Mouse (Mus musculus) right cerebral cortex, postnatal 10 days (tissue): Measurements from ENCODE around the gene Plce1.
A peak's percentile ranks its signal among the peaks of the same experiment; 100 is the strongest.

Experiments
- DNase-seq, 2 experiments: peaks; one replicate each; pipeline ENCODE4 v3.0.0; 2021; ENCODE audit warnings: low spot score in 2 of 2

The Plce1 gene

DNA sequence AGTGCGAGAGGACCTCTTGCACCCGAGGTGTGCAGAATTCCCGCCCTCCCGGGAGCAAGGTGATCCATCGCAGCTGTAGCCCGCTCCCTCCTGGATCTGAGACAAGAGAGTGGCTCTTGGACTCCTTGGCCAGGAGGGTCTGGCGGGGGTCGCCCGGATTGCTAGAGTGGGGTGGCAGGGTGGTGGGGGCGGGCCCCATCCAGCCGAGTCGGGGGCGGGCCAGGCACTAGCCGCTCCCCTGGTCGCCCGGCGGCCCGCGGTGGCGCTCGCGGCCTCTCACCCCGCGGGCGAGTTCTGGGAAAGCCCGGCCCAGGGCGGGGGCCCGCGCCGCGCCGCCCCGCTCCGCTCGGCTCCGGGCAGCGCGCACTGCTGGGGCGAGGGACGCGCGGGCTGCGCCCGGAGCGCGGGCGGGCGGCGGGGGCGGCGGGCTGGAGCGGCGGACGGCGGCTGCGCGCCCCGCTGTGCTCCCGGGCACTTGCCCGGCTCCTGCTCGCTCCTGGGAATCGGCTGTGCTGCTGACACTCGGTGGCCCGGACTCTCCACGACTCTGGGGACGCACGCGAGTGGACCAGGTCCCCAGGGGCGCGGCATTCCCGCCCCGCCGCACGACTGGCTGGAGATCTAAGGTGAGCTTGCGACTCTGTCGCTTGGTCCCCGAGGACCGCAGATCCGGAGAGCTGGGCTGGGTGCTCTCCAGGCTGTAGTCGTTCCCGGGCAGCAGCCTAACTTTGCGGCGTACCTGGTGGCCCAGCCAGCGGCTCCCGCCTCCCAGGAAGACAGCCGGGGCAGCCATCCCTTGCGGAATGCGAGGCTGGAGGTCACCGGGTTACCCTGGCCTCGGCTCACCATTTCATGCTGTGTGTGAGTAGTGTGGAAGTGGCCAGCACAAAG is at the start of gene Plce1:
Gene Plce1, plus strand, starts transcription at position 379 of the 891 bp plus-strand sequence.
- peak in 1 of 2 experiments; percentile 43 for DNase-seq

DNA sequence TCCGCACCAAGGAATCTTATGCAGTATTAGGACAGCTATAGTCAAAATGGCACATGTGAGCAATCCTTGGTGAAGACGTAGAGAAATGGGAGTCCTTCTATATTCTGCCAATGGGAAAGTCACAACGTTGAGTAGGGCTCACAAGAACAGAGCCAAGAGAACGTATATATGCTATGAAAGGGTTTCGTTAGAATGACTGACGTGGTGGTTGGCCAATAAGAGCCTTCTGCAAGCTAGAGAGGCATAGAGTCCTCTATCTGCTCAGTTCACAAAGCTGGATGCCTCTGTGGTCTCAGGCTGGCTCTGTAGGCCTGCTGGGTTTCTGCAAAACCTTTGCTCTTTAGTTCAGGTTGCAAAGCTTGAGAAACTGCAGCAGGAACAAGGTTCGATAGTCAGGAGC is 49.6 kb upstream of the Plce1 start:
- no peak for DNase-seq

DNA sequence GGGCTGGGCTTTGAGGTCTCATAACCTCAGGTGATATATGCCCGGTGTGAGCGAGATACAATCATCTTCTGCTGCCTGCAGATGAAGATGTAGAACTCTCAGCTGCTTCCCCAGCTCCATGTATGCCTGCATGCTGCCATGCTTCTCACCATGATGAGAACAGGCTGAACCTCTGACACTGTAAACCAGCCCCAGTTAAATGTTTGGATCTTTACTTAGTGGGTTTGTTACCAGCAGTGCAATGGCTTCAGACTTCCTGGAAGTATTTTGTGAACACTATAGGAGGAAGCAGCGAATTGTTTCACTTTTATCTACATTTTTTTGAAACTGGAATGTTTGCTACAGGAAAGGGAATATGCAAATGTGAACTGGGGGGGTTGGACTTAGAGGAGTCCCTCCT is 48.9 kb upstream of the Plce1 start:
- no peak for DNase-seq

DNA sequence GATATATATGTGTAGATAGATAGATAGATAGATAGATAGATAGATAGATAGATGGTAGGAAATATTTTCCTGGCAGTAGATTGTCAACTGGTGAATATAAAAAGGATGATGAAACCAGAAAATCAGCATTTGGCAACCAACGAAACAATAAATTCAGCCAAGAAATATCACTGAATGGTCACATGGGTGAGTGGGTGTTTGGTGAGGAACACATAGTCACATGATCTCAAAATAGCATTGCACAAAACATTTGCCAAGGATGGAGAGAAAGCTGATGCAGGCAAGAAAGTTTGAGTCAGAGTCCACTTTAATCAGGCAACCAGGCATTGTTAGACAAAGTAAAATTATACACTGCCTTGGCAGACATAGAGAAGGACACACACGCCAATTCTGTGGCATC is 47.5 kb upstream of the Plce1 start:
- no peak for DNase-seq

DNA sequence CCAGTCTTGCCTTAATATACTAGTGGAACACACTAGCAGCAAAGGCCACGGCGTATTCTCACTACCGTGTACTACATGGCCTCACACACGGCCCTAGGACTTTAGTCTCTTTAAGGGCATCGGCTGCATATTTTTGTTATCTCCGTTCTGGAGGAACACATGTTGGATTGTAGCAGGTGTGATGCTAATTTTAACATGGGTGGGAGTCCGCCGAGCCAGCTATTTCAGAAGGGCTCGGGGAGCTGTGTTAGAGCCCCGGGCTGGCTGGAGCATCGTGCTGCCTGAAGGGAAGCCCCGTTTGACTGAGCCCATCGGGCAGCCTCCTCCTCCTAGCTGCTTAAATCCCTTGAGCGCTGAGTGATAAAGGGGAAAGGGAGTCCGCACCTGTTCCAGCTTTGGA is 45.7 kb upstream of the Plce1 start:
- no peak for DNase-seq

DNA sequence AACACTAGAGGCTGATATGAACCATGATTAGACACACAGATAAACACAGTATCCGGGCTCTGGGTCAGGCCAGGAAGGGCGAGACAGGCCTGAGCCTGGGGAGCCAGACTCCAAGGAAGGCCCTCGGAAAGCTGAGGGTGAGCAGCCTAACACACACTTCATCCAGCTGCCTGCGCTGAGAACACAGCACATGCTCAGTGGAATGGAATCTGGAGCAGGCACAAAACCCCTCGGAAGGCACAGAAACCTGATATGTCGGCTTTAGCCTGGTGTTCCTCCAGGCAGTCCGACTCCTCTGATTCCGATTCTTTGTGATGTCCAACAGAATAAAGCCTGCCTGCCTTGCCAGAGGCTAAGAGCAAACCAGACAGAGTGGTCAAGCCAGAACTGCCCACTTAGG is 39.0 kb upstream of the Plce1 start:
- no peak for DNase-seq

DNA sequence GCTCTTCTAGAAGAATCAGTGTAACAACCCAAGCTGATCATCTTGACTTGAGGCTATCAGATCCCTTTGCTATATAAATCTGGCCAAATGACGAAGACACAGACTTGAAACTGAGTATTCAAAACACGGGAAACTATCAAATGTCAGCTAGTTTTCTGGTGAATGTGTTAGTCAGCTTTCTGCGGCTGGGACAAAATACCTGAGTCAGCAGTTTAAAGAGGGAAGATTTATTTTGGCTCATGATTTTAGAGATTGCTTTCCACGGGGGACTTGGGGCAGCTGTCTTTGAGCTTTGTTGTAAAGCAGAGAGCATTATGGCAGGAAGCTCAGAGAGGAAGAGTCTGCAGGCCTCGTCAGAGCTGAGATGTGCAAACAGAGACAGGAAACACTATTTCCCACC is 35.2 kb upstream of the Plce1 start:
- DNase-seq = no peak

DNA sequence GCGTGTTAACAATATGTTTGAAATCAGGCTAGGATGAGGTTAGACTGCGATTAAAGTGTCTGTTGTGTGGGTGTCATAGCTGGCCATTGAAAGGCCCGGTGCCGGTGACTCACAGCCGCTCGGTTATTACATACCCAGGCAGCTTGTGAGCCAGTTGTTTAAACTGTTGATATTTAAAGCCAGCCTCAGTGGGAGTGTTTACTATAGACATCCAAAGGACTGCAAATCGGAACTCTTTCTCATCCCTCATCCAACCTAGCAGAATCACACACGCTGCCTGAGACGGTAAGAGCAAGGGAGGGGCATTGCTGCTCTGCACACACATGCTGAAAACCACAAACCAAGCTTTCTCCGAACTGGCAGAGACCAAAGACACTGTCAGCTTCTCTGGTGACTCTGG is 25.7 kb upstream of the Plce1 start:
- no peak for DNase-seq

DNA sequence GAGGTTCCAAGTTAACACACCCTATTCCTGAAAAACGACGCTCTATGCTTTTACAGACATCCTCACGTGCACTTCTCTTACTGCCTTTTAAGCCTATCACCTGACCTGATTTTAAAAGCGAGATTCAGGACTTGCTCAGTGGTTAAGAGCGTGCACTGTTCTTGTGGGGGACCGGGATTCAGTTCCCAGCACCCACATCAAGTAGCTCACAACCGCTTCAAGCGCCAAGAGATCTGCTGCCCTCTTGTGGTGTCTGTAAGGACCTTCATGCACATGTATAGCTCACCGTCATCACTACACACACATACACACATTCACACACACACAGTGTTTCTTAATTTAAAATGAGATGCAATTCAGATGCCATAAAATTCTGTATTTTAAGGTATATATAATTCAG is 21.9 kb upstream of the Plce1 start:
- no peak for DNase-seq

DNA sequence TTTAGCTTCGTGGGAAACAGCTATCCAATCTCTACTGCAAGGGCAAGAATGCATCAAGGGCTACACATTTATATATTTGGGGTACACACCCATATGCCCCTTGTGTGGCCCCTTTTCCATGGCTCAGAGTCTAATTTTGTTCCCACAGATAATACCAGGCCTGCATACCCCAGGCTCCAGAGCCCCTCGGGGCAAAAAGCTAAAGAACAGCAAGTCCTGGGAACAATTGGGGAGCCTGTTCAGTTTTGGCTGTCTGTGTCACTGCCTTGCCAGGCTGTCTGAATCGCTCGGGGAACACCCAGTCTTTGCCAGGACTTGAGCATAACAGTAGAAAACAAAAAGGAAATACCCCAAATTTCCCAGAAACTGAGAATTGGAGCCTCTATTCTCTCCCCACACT is 20.2 kb upstream of the Plce1 start:
- DNase-seq = peak; percentile 40 to 43

DNA sequence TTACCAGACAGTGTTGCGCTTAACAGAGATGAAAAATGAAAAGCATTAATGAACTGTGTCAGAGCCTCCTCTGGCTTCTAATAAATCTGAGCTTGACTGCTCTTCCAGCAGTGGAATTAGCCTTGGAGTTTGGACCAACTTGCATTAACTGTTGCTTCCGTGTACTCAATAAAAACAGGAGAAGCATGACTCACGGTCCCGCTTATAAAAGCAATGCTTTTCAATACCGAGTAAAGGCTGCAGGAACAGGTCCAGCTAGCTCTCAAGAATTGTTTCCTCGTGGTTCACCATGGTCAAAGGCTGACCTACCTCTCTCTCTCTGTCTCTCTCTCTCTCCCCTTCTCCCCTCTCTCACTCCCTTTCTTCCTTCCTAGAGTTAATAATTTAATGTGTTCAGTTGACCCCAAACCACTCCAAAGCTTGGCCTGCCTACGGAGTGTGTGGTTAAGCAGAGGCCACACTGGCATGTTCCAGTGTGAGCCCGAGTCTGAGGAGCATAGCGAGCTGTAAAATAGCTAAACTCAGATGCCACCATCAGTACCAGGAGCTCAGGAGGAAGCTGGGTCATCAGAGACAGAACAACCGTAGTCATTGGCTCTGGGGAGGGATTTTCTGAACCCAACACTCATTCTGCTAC is 10.5 kb upstream of the Plce1 start:
- DNase-seq = no peak

DNA sequence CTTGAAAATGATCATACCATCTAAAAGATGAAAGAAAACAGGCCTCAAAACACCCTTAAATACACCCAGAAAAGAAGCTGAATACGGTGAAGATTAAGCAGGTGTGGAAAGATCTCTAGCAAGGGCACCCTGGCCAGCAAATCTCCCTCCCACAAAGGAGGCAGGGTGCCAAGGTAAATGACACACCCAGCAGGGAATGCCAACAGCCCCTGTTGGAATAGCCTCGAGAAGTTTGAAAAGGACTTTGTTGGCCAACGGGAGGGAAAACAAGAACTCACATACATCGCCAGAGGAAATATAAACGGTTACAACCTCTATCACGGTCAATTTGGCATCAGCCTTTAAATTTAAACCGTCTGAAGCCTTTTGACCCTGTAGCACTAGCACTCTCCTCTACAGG is 5.5 kb upstream of the Plce1 start:
- DNase-seq = no peak

DNA sequence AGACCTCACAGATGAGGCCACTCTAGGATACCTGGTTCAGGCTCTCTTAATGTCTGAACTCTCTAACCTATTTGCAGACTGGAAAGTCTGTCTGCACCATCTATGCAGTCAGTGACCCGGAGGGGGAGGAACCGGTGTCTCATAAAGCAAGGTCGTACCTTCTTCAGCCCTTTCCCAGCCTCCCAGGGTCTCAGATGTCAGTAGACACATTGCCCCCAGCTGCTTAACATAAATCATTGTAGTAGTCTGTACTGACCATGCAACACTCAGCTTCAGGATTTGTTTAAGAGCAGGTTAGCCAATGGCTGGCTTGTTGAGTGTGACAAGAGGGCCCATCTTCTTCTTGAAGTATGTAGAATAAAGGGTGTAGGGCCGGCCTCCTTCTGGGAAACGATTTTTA is 2.6 kb upstream of the Plce1 start:
- DNase-seq = no peak

DNA sequence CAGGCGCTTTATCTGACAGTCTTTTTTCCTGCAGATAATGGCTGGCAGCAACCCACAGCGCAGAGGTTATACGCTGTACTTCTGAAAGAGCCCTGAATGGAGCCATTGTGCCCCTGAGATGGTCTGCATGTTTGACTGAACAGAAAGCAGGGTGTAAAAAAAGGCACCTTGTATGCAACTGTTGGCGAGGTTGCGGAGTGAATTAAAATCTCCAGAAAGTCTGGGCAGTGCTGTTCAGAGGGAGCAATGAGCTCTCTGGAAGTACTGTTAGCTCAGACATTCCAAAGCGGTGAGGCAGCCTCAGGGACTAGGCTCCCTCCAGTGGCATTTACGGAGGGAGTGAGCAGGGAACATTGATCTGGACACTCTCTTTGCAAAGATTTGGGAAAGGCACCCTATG is 2.0 kb upstream of the Plce1 start:
- peak; percentile 49 to 56 for DNase-seq

DNA sequence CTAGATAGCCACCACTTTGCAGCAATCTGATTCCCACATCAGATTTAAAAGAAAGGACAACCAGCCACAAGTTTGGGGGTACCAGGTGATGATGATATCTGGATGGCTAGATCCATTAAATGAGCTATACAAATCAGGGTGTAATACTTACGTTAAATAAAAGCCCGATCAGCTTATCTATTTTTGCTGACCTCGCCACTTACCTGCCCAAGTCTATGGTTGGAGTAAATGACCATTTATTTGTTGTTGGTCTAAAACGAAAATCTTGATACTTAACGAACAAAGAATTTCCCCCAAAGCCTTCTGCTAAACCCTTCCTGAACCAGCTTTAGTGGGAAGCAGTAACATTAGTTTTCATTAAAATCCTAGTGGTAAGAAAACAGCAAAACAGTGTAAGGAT is 1.4 kb upstream of the Plce1 start:
- DNase-seq = no peak

DNA sequence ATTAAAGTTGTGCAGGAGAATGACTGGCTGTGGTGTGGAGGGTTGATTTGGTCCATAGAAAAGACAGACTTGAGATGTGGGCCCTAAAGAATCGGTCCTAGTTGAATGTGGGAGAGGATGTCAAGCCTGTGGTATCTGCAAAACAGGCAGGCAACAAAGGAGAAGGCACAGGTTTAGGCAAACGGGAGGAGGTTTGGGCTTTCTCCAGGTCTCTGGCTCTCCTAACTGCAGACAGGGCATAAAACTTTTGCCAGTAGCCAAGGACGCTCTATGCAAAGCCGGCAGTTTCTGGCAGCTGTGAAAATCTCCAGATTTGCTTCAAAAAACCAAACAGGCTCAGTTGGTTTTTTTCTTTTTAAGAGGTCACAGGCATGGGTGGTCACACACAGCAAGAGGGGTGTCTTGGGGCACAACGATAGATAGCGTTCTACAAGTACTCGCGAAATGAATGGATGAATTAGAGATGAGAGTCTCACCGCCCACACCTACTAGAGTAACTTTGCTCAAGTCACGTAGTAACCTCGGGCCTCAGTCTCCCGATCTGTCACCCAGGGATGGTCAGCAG is 671 bp upstream of the Plce1 start:
- DNase-seq = no peak

DNA sequence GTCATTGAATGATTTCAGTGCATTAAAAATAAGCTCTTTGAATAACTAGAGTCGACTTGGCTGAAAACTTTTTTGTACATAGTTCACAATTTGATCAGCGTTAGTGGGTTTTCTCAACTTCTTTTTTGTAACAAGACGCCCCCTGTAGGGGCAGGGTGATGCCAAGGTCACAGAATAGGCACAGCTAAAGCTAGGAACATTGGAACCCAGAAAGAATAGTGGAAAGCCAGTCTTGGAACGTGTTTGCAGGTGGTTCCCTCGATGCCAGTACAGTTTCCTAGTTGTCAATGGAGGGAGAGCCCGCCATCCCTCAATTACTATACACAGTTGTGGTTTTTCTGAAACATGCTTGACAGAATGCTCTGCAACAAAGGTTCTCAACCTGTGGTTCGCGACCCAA is 997 bp downstream of the Plce1 start:
- DNase-seq = no peak

DNA sequence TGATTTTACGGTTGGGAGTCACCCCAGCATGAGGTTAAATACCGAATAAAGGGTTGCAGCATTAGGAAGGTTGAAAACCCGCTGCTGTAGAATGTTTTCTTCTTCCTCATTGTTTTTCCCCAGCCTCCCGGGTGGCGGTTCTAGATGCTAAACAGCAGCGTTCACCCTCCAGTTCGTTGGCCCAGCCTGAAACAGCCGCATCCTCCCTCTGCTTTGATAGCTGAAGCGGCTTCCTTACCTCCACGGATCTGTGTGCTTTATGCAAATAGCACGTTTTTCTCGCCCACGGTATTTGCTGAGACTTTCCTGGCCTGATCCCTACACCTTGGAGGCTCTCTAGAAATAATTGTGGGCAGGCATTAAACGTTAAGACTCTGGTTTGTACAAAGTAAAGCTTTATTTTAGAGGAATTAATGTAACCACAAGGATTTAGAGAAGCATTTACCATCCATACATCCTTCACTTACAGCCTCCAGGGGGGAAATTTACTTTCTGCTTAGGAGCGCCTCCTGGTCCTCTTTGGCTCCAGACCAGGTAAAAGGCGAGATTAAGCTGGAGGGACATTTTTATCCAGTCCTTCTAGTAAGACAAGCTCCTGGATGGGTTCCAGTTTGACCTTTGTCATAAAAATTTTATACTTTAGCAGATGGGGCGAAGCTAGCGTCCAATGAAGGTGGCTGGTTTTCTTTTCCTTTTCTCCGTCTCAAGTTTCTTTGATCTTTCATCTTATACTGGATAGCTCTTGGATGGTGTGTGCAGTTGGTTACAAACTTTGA is 1.7 kb downstream of the Plce1 start:
- DNase-seq = no peak

DNA sequence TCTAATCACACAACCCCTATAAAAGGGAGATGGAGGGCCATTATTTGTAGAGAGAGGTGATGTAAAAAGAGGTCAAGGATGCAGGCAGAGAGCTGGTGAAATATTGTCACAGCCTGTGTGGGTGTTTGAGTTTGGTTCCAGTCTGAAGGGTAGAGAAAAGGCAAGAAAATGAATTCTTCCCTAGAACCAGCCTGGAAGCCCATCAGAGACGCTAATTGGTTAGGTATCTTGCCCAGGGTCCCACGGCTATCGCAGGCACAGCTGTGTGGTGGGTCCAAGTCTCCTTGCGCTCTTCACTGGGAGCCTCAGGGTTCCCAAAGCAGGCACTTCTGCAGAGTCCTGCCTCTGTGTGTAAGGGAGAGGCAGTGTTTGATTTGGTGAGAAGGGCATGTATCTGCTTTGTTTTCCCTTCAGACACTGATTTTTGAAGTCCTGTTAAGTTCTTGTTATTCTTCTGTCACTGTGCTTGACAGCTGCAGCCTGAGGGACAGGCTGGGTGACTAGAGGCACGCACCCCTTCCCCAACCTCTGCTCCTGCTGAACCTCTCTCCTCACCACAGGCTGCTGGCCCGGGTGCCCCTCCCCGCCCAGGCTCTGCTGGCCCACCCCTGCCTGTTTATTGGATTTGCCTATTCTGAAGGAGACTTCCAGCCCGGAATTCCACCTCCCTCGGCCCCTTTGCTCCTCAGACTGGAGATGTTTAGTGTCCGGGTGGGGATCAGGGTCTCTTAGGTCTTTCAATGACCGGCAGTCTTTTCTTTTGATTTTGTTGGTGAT is 5.1 kb downstream of the Plce1 start:
- no peak for DNase-seq

DNA sequence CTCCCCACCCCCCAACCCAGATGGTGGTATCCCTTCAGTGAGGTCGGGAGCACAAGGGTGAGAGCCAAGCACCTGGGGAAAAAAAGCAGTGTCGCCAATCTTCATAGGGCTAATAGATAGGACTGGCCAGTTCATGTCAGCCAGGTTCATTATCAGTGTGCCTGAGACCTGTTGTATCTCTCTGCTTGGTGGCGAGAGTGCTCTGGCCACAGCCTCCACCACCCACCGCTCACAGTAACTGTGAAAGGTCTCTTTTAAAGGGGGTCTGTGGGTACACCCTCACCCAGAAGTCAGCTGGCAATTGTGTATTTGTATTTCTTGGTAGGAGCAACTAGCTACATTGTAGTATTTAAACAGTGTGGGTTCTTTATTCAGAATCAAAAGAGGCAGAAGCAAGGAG is 6.6 kb downstream of the Plce1 start:
- no peak for DNase-seq

DNA sequence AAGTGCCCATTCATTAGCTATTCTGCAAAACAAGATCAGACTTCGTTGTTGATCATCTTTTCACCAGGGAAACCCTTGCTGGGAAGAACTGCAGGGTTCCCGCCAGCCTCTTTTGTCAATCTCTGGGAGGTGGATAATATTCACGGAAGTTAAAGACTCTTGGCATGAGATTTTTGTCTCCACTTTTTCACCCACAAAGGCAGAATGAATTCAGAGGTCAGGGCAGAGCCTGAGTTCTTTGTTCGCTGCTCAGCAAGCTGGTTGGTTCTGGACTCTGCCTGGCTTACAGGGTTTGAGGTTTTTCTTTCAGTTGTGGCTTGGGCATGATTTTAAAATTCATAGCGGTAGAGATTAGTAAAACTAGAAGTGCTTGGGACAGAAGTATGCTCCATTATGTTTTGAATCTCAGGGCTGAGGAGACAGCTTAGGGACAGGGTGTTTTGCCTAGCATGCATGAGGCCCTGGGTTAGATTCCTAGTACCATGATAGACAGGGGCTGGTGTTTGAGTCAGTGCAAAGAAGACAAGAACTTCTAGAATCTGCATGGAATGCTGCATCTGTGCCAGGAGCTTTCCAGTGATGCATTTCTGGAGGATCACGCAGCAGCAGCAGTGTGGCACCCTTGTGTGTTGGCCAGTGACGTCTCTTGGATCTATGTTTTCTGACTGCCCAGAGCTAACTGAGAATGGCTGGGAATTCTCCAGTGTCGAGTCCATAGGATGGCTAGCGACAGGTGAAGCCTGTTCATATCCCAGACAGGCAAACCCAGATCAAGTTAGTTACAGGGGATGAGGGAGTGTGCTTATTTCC is 7.4 kb downstream of the Plce1 start:
- no peak for DNase-seq
